Mouse (Mus musculus): ENCODE measurements around the gene Cd47.

The Cd47 gene

DNA sequence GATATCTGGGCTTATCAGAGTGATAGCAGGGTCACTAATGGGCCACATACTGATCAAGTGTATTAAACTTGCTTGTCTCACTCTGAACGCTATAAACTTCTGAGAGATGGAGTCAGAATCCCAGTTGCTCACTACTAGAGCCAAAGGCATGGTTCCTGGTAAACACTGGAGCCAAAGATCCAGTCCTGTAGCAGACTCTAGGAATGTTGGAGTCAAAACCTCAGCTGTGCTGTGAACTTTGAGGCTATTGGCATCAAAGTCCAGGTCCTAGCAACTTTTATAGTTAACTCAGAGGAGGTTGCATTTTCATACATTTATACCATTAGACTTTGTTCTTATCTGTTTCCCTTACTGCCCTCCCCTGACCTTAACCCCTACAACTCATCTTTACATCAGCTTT lies 74.2 kb downstream of the Cd47 start:
- DNase-seq (ENCODE audit: low read depth) = no peak

DNA sequence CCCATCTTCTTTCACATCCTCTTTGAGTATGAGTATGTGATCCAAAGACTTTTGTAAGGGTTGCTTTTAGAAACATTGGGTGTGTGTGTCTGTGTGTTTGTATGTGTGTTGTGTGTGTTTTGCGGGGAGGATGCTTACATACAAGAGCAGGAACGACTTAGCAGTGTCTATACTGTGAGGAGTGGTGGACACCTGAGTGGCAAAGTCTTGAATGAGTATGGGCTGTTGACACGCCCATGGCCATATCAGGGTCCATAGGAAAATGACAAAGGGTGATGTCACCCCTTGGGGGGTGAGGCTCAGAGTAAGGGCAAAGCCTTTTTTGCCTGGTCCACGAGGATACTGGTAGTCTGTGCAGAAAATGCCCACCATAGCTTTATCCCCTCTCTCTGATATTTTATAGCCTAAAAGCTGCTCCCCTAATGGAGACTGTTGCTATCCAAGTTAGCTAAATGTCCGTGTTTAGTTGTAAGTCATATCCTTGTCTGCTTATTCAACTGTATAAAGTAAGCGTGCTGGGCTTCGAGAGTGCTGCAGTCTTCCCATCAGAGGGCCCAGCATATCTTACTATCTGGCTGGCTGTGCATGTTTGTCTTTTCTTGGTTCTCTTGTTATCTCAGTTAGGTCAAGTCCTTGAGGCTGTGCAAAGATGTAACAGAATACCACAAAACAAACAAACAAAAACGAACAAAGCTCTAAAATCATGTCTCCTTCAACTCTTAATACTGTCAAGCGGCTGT lies 76.1 kb downstream of the Cd47 start:
- no peak for DNase-seq (ENCODE audit: low read depth)

DNA sequence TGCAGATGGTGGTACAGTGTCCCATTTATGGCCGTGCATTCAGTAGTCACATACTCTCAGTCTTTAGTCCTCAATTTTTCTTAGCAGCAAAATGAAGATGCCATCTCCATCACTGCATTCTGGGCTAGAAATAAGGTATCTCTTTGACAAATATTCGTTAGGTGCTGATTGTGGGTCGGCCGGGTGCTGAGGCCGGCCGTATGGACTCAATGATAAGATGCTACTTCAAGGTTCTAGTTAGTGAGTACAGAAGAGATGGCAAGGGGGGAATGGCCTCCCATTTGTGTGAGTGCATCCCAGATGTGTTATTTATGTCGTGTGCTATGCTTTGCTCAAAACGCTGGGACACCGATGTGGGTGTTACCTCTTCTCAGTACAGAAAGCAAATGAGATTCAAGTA lies 76.9 kb downstream of the Cd47 start:
- DNase-seq (ENCODE audit: low read depth) = no peak

DNA sequence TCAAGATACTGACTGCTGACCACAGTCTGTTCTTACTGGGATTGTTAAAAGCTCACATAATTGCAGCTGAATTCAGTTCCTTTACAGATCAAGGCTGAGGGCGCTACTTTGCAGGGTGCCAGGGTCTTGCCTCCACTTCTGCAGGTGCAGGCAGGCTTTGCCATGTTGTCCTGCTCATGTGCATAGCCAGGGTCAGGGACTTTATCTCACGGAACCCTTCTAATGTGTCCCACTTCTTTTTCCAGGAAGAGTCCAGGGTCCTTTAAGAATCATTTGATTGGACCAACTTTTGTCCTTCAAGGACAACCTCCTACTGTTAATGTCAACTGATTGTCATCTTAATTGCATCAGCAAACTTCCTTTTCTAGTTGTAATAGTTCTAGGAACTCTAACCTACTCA lies 77.7 kb downstream of the Cd47 start:
- DNase-seq (ENCODE audit: low read depth) = no peak

DNA sequence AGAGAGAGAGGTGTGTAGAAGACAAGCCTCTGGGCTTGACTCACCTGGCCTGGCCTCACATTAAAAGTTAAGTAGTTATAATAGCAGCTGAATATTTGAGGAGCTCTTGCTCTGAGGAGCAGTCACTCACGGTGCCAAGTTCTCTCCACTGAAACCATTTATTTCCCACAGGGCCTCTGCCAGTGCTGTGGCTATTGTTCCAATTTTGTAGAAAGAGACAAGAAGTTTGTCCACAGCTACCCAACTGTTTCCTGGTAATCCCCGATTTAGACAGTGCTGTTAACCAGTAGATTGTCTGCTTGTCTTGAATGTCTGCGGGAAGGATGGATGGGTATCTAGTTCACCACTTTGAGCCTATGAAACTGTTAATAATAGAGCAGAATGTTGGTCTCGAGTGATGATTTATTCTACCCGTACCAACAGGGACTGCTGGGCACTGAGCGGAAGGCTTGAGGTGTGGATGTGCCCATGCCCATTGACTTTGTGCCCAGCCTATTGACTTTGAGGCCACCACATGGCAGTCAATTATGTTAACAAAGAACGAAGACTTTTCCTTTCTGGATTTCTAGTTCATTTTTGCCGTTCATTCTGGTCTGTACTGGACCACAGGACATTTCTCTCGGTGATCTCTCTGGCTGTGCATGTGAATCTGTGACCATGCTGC lies 86.2 kb downstream of the Cd47 start:
- DNase-seq (ENCODE audit: low read depth) = no peak

DNA sequence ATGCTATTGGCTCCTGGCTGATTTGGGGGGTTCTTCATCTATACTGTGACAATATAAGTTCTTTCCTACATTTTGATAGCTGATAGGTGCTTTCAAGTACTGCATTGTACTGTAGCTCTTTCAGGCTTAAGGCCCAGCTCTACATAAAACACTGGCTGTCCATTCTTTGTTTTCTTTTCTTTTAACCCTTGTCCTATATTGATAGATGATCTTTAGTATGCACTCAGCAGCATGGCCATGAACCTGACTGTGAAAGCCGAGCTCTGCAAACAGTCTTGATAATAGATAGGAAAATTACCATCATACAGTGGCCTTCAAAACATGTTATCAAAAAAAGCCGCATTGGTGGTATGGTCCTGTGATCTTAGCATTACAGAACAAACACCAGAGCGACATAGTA lies 87.0 kb downstream of the Cd47 start:
- DNase-seq (ENCODE audit: low read depth) = no peak

DNA sequence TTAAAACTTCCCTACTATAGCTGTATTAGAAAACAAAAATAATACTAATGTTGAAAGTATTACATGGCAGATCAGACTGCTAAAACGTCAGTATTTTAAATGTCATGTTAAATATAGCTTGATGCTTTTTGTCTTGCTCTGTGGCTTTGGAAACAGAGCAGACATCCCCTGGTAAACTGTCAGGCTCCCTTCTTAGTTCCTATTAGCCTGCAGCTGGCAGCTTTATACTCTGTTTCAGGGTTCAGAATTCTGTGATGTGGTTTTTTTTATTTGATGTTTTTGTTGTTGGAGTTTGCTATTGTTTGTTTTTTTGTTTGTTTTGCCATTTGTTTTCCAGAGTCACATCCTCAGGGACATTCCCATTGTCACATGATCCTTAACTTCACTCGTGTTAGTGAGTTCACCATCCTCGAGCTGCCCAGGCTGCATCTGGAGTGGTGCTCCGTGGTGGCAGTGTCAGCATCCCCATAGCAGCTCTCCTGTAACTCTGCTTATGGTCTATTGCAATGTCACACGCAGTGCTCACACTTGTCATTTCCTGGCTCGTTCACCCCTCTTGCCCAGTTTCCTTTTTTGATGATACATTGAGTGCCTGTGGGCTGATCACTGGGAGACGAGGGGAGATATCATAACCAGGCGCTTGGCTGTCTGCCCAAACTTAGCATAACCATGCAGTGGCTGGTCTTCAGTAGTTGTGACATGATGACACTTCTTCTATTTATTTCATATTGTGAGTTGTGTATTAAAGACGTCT lies 87.7 kb downstream of the Cd47 start:
- no peak for DNase-seq (ENCODE audit: low read depth)

DNA sequence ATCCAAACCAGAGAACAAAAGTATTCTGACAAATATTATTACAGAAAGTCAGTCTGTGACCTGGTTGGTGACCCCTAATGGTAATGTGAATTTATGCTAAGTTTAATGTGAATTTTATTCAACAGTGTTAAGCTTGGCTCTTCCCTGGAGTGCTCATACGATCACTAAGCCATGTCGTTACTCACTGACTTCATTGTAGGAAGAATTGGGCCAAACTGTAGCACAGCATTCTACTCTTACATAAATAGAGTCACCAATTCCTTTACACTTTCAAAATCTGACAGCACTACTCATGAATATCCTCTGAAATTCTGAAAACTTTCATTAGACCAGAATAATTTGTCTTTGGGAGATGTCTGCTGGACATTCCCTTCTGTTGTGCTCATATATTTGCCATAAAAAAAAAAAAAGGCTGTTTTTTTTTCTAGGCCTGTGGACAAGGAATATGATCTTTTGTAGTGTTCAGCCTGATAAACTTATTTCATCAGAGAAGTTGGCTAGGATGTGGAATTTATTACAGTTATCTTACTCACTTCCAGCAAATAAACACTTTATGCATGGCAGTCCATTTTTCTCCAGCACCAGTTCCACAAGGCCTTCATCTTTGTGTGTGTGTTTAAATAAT lies 88.8 kb downstream of the Cd47 start:
- no peak for DNase-seq (ENCODE audit: low read depth)

DNA sequence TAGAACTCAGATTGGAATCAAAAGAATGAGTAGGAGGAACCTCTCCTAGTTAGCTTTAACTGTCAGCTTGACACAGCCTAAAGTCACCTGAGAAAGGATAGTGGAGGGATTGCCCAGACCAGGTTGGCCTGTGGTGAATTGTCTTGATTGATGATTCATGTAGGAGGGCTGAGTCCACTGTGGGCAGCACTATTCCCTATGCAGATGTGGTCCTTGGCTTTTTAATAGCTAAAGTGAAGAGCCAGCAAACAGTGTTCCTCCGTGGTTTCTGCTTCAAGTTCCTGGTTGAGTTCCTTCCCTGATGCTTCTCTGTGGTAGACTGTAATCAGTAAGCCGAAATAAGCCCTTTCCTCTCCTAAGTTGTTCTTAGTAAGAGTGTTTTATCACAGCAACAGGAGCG lies 91.9 kb downstream of the Cd47 start:
- no peak for DNase-seq (ENCODE audit: low read depth)

DNA sequence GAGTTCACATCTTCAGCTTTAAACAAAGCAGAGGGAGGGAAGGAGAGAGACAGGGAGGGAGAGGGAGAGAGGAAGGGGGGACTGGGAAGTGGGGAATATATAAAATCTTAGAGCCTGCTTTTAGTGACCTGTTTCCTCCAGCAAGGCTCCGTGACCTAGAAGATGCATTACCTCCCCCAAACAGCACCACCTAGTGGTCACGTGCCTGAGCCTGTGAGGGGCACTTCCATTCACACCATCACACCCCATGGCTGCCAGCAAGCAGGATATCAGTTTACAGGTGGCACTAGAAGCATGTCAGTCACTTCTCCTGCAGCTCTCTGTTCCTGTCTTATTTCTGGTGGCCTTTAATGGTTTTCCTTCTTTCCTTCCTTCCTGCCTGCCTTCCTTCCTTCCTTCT lies 92.6 kb downstream of the Cd47 start:
- peak; percentile 50 for DNase-seq (ENCODE audit: low read depth)

DNA sequence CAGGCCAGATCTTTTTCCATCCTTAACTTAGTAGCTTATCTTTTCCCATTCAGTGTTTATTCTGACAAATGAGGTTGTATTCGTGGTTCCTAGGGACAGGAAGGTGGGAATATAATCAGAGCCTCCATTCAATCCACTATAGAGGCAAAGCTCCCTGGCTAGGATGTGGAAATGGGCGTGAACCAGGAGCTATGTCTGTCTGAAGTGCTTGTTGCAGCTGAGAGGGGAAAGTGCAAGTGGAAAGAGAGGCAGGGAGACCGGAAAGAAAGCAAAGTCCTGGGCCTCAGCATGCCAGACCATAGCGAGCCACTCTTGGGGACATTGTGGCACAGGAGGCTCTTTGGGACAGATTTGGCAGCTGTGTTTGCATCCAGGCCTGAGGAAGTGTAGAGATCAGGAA lies 94.3 kb downstream of the Cd47 start:
- no peak for DNase-seq (ENCODE audit: low read depth)

DNA sequence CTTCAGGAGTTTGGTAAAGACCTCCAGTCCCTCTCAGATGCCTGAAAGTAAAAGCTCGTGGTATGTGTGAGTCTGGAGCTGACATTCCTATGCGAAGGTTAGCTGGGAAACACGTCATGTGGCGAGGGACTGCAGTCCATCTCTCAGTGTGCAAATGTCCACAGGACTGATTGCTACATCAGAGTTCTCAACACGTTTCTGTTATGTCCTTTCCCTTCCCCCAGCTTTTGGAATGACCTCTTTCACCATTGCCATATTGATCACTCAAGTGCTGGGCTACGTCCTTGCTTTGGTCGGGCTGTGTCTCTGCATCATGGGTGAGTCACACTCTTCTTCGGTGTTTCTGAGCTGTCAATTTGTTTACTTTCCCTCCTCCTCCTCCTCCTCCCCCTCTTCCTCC lies 95.8 kb downstream of the Cd47 start:
- no peak for DNase-seq (ENCODE audit: low read depth)

DNA sequence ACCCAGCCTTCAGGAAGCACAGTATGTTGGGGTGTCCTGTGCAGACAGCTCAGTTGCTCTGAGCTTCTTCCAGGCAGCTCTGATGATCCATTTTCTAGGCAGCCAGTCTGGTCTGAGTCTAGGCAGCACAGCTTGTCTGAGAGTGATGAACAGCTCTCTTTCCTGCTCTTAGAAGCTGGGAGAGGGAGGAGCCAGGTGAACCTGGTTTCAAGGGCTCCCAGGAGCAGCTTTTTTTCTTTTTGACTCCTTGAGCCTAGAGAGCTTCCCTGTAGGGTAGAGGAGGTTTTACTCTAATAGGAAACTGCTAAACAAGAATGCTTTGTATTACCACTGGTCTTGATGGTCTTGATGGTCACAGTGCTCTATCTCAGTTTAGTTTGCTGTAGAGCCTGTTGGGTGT lies 101.1 kb downstream of the Cd47 start:
- no peak for DNase-seq (ENCODE audit: low read depth)

DNA sequence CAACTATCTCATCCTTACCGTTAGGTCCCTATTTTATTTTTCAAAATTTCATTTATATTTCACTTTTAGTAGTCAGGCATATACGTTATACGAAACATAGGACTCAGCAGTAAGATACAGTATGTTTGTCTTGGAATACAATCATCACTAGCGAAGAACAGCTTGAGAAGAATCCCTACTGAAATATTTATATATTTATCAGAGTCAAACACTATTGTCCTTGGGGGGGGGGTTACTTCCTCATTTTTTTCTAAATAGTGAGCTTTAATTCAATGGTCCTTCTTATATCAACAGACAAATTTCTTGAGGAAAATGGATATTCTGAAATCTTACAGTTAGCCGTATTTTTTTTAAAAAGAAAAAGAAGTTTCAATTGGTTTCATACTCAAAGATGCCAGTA lies 101.8 kb downstream of the Cd47 start:
- DNase-seq (ENCODE audit: low read depth) = no peak

DNA sequence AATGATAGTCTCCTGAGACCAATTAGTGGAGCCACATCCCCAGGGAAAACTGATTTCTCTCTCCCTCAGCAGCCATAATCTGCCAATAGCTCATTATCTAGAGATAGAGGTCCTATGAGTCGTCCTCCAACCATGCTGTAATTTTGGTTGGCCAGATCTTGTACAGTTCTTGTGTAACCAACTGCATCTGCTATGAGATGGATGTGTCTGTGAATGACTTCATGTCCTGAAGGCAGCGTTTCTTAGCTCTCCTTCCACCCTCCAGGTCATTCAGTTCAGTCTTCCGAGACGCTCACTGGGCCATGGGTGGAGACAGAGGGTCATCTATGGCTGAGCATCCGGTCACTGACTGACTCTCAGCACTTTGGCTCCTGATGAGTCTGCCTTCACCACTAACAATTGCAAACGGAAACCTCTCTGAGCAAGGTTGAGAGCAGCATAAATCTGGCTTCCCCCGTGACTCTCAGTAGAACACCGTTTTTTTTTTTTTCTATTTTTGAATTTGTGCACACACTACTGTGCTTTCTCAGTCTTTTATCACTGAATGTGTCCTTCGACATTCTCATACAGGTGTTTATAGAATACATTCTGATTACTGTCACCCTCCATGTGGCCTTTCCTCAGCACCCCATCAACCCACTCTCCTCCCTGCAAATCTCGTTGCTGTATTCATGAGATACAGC lies 104.1 kb downstream of the Cd47 start:
- DNase-seq (ENCODE audit: low read depth) = no peak

DNA sequence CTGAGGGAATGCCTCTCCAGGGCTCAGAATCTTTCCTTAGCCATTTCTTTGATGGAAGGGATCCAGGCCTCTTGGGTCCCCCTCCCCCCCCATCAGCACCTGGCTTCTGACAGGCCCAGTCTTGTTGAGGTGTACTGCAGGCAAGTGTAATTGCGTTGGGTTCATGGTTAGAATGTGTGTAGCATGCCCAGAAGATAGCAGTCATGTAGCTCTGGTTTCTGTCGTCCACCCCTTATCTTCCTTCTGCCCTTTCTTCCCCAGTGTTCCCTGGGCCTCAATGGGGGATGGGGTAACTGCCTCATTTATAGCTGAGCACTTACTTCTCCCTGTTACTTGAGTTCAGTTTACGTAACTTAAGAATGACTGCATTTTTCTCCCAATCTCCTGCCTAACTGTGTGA lies 104.7 kb downstream of the Cd47 start:
- peak; percentile 48 for DNase-seq (ENCODE audit: low read depth)

DNA sequence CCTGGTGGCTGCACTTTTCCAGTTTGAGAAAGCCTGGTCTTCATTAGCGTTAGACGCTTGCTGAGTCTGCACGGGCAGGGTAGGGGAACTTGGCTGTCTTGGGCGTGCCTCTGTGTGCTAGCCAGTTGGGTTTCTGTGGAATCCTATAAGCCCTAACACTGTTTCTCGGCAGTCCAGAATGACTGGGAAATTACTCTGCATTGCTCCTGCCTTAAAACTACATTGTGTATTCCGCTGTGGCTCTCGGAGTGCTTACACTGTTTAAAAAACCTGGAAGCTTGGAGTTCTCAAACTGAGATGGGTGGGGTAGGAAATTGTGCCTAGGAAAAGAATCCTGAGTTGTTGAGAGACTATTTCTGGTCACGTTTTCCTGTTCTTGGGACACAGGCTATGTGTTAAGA lies 105.3 kb downstream of the Cd47 start:
- no peak for DNase-seq (ENCODE audit: low read depth)

DNA sequence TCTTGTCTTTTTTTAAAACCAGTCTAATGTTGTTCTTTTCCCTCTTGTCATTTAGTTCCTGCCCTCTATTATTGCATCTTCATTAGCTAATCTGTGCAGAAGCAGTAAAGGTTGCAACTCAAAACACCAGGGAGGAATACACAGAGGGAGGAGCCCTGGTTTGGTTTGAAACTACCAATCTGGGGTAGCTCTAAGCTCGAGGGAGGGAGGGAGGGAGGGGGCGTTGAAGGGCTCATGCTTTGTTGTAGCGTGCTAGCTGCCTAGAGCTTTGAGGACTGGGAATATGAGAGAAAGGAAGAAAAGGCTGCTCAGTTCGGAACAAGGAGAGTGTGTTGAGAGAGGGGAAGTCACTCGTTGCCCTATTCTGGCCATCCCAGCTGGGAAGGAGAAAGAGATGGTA lies 105.7 kb downstream of the Cd47 start:
- no peak for DNase-seq (ENCODE audit: low read depth)

DNA sequence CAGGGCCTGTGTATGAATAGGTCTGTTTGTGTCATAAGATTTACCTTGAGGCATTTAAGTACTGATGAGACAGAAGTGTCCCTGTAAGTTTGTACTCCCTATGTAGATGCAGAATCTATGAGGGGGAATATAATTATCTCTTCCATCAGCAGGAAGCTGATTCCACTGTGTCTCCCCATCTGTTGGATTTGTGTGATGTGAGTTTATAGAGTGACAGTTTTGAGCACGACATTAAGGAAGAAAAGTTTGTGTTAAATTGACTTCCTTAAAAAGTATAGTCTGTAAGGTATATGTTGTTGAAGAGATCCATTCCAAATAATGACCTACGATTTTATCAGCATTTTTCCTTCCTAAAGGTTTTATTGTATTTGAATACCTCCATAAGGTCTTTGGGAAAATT lies 106.6 kb downstream of the Cd47 start:
- DNase-seq (ENCODE audit: low read depth) = no peak

DNA sequence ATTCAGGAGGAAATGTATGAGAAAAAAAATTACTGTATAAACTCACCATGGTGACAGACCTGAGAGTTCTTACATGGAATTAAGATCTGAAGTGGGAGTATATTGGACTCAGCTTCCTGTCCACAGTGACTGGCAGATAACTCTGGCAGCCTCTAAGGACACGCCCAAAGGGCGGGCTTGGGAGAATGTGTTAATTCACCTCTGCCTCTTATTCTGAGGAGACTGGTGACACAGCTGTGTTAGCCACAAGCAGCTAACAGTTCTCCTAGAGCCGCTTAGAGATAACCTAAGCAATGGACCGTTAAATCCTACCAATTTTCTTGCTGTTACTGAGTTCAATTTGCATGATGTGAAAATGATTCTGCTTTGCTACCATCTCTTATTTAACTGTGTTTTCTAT lies 107.0 kb downstream of the Cd47 start:
- DNase-seq (ENCODE audit: low read depth) = peak; percentile 89

DNA sequence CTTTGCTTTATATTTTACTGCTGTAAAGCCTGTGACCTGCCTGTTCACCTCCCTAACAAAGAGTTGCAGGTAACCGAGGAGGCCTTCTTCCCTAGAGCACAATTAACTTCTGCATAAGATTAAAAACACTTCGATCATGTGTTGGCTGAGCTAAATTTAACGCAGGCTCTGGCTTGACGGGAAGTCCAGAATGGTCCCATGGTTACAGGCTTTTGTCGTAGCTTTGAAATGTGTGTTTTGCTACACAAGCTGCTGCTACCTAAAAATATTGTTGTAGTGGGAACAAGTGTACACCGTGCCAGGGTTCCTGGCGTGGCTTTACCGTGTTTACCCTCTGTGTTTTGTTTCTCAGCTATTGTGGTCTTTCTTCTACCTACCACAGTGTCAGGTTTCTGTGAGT lies 109.2 kb downstream of the Cd47 start:
- no peak for DNase-seq (ENCODE audit: low read depth)

DNA sequence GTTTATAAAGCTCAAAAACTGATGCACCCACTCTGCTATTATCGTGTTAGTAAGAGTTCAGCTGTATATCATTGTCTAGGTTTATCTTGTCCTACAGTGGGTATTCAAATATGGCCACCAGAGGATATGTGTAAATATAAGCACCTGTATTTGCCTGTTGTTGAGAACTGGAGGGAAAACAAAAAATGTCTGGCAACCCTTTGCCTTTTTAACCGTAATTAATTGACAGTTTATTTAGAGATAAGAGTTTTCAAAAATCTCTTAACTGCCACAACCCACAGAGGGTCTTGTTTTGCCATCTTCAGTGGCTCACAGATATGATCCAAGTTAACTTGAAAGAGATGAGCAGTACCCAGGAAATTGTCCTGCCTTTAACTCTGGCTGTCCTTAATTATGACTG lies 113.8 kb downstream of the Cd47 start:
- DNase-seq (ENCODE audit: low read depth) = no peak

Data from c-Kit-positive CD71-positive TER-119-negative erythroid progenitor cells, embryonic 14.5 days (primary cell).